Mouse (Mus musculus): ENCODE results near the gene Gal3st1.

Gal3st1 gene

GRCm38 (mm10) chr11:4031961-4032360 is 48.5 kb downstream of the Gal3st1 start:
- DNase-seq (ENCODE audit: low read depth, low spot score): no peak

DNA sequence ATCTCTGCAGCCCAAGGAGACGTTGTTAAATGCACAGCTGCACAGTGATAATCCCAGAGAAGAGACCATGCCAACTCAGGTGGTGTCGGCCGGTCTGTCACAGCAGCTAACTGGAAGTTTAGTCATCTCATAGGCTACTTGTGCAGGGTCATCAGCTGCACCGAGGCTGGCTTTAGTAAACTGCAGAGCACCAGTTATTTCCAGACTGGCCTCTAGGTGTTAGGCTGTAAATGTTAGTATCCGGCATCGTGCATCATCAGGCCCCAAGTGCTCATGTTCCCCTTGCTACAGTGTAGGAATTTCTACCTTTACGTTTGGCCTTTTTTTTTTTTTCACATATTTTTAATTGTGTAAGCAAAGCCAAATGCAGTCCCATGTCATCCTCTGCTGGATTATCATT is 50.0 kb downstream of the Gal3st1 start:
- DNase-seq (ENCODE audit: low read depth, low spot score): no peak

- no peak for DNase-seq (ENCODE audit: low read depth, low spot score)
Measured at GRCm38 (mm10) chr11:4034169-4034568, 50.7 kb downstream of the Gal3st1 start.

- DNase-seq (ENCODE audit: low read depth, low spot score): no peak
Measured at GRCm38 (mm10) chr11:4035116-4035892, 51.9 kb downstream of the Gal3st1 start.

DNA sequence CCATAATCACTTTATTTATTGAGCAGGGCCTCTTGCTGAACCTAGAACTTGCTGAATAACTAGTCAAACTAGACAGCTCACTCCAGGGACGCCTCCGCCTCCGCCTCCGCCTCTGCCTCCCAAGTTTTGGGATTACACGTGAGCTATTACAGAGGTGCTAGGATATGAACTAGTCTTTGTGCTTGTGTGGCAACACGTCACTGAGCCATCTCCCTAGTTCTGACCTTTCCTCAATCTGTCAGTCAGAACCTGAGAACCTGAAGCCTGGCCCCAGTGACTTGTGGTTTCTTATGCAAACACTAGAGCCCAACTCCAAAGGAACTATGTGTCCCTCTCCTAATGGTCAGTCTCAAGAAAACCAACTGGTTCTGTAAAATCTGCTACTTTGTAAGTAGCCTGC is 52.5 kb downstream of the Gal3st1 start:
- no peak for DNase-seq (ENCODE audit: low read depth, low spot score)

GRCm38 (mm10) chr11:4036365-4037084 is 53.1 kb downstream of the Gal3st1 start:
- no peak for DNase-seq (ENCODE audit: low read depth, low spot score)

GRCm38 (mm10) chr11:4039951-4040350 is 56.5 kb downstream of the Gal3st1 start:
- no peak for DNase-seq (ENCODE audit: low read depth, low spot score)

DNA sequence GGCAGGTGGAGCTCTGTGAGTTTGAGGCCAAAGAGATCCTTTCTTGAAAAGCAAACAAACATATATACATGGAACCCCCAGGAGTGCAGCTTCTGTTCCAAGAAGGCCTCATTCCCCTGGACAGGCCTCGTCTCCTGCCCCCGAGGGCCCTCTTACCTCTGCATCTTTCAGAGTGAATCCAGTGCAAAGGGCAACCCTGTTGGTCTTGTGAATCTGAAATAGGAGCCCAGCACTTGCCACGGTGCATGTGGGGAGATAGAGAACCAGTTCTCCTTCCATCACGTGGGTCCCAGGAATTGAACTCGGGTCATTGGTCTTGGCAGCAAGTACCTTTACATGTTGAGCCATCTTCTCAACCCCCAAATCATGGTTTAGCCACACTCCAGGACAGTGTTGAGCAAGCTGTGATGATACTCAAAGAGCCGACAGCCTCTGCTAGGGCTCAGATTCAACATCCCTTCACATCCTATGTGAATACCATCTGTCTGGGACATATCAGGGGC is 57.7 kb downstream of the Gal3st1 start:
- DNase-seq (ENCODE audit: low read depth, low spot score): no peak

- DNase-seq (ENCODE audit: low read depth, low spot score): no peak
Measured at GRCm38 (mm10) chr11:4043081-4043480, 59.6 kb downstream of the Gal3st1 start.

- no peak for DNase-seq (ENCODE audit: low read depth, low spot score)
Measured at GRCm38 (mm10) chr11:4046526-4046925, 63.1 kb downstream of the Gal3st1 start.

DNA sequence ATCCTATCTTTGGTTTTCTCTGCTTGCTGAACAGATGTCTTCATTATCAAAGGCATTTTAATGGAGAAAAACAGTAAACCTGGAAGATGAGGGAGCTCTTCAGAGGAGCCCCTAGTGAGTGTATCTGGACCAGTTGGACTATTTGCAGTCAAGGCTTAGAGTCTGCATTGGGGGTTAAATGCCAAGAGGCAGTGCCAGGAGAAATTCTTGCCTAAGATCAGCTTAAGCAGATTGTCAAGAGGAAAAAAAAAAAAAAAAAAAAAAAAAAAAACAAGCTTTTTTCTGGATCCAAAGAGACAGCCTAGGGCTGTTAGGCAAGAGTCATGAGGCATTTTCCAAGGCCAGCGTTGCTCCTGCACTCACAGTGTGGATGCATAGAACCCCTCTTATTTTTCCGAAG is 64.3 kb downstream of the Gal3st1 start:
- no peak for DNase-seq (ENCODE audit: low read depth, low spot score)

DNA sequence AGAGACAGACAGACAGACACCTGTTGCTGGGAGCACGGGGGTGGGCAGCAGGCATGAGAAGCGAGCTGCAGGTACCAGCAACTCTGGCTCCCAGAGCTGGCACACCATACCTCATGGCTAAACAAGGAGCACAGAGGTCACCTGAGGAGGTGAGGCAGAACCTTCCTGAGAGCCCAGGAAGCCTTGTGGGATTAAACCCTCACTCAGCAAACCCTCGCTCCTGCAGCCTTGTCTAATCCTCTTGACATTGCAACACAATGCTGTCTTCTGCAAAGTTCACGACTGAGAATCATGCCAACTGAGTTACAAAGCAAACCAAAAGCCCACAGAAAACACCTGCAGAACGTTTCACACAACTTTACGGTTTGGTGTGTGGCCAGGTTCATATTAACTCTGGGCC is 65.0 kb downstream of the Gal3st1 start:
- no peak for DNase-seq (ENCODE audit: low read depth, low spot score)
